ENCODE assay signal across 9 mouse cellular contexts in the genomic region with DNA sequence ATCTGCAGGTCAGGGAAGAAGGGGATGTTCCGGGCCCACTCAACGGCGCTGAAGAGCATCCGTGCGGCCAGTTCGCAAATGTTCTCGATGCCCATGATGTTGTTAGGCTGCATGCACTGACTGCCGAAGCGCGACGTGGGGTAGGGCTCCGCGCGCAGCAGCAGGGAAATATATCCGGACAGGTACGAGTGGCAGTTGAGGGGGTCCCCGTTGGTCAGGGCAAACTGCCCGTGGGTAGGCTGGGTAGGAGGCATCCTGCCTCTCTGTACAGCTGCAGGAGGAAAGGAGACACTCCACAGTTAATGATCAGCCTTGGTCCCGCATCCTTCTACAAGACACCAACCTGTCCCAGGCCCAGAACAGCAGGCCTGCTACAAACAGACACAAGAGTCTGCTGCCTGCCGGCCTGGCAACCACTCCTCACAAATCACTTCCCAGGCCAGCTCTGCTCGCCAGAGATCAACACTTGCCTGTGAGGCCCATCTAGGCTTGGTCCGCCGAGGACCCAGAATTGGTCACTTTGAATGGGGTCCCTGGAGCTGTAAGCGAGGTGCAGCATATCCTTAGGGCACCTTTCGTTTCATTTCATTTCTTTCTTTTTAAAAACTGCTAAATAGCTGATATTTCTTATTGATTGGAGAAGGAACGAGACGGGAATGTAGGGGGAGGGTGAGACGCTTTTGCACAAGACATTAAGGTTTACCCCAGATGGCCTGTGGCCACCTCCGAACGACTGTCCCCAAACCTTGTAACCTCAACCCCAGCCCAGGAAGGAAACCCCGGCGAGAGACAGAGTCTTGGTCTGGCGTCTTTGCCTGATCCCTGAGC. TPM values are rescaled to one million over a fixed set of nuclear protein-coding genes. Genes with fewer than 3 reads are reported as not detected.
DNase-seq lines count a peak whose midpoint lies in the region; ATAC-seq lines count a peak whose summit lies in the region.
"Had no signal": no experiment of that assay in that cellular context is flagged by ENCODE, and none has a peak within 500 bp of the region (broad histone marks: within the 10 kb centered on the region; RNA-seq: fewer than 3 reads in every experiment).

No protein-coding gene starts in this region.

- peak; percentile 41 to 62 for DNase-seq in heart, adult 18-20 months
- DNase-seq in heart, postnatal 25 days (ENCODE audit: low spot score): no peak
- peak; percentile 20 for DNase-seq in MN1 (ENCODE audit: low spot score)
- peak; percentile 70 for DNase-seq in kidney, postnatal 10 days
- DNase-seq in neural tube, embryonic 10.5 days (ENCODE audit: extremely low spot score, low spot score): peak; percentile 70
- DNase-seq in layer of hippocampus, adult 9-10 months (ENCODE audit: low spot score): no peak
- no peak for DNase-seq in T-cell, adult 2 months (ENCODE audit: low spot score)

- H3K27me3 ChIP-seq in forebrain, embryonic 16.5 days (replicated peaks; ENCODE audit: control insufficient read depth, insufficient read depth, low read length): peaks cover 33% of the 10 kb centered on the region

- peak overlapping the region; percentile 92 for H3K27ac ChIP-seq in forebrain, embryonic 16.5 days (ENCODE audit: low read length)

- intact Hi-C loops in heart, postnatal 25 days (cut with DNase I): no loop called here

- H3K4me1 ChIP-seq in forebrain, embryonic 16.5 days (replicated peaks; ENCODE audit: control insufficient read depth, insufficient read depth, low read length): peaks cover 20% of the 10 kb centered on the region

- H3K9me3 ChIP-seq in forebrain, embryonic 16.5 days (ENCODE audit: control insufficient read depth, low read length): no peaks in the 10 kb centered on the region

- WGBS in forebrain, embryonic 16.5 days: 5% methylated on average over 33 of the region's 33 CpGs

- peak overlapping the region; percentile 80 for H3K9ac ChIP-seq in forebrain, embryonic 16.5 days (replicated peaks; ENCODE audit: low read depth, low read length)

- no peak for ATAC-seq in forebrain, embryonic 16.5 days

- peak overlapping the region; percentile 70 for H3K4me3 ChIP-seq in forebrain, embryonic 16.5 days (replicated peaks; ENCODE audit: low read length)

- H3K36me3 ChIP-seq in forebrain, embryonic 16.5 days (ENCODE audit: control insufficient read depth, insufficient read depth): no peaks in the 10 kb centered on the region
- H3K36me3 ChIP-seq: G1E had no signal

- H3K4me2 ChIP-seq in forebrain, embryonic 16.5 days (ENCODE audit: low read length): peak overlapping the region; percentile 90

RNA-seq across cellular contexts. Expression of gene Nr2f2, which starts 8.3 kb away (rescaled TPM):
- total RNA-seq in heart, adult 18-20 months (2021): 10 to 100 TPM; 13.6 to 14.8 TPM
- 10 to 100 TPM; 19.9 to 25.0 TPM for total RNA-seq in heart, postnatal 25 days (2021)
- 88.4 and 90.6 TPM in 2 replicates for polyA plus RNA-seq in forebrain, embryonic 16.5 days (2015; fragmentation: Nextera tagmentation; extraction: Ambion mirVana)
- polyA plus RNA-seq: G1E had no signal

Comparison
In these comparisons a context has a peak if more than half of its experiments do, and no peak if none do; other contexts are left out.
1. DNase-seq: peak in heart, adult 18-20 months (2 of 2), MN1 (single experiment), kidney, postnatal 10 days (single experiment) and neural tube, embryonic 10.5 days (single experiment); none in heart, postnatal 25 days (single experiment), layer of hippocampus, adult 9-10 months (single experiment) and T-cell, adult 2 months (single experiment).